Mouse (Mus musculus): Measurements from ENCODE around the gene Slc6a16. TPM values are rescaled to one million over a fixed set of nuclear protein-coding genes. Genes with fewer than 3 reads are reported as not detected.

Gene Slc6a16
- polyA plus RNA-seq, 1 experiment from 2014 or later: 0.46 TPM

DNA sequence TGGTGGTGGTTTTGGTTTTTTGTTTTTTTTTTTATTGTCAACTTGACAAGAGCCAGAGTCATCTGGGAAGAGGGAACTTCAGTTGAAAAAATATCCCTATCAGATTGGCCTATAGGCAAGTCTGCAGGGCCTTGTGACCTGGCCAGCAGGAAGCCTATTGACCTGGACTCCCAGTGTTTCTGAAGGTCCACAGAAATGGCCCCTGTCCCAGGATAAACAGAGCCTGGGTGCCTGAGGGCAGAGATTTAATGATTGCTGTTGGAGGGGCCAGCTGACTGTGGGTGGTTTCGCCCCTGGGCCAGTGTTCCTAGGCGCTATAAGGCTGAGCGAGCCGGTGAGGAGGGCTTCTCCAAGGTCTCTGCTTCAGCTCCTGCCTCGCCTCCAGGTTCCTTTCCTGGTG, 27.2 kb upstream of the Slc6a16 start:
- H3K4me1 ChIP-seq (ENCODE audit: insufficient read depth): peaks cover 33% of the 10 kb centered on the region
- 66% methylated on average over 5 of the region's 5 CpGs for WGBS (ENCODE audit: insufficient replicate concordance)
- H3K9ac ChIP-seq (replicated peaks): no peak overlapping the region
- peak; percentile 11; the same call in 1 of the 2 replicates for TF ChIP-seq EP300 (IDR thresholded peaks at IDR 0.05; ENCODE audit: low read depth)
- no peak for TF ChIP-seq CTCF (IDR thresholded peaks at IDR 0.05; ENCODE audit: low read depth)
- ATAC-seq: peak; percentile 77
- 0 out of 2 replicates have a peak, but pooled peaks cover 3% of the 10 kb centered on the region for H3K36me3 ChIP-seq (replicated peaks; ENCODE audit: insufficient read depth, low read length)
- no peaks in the 10 kb centered on the region for H3K9me3 ChIP-seq (ENCODE audit: low read length)
- no peak overlapping the region for H3K27ac ChIP-seq (ENCODE audit: low read depth)
- peaks cover 12% of the 10 kb centered on the region for H3K27me3 ChIP-seq (ENCODE audit: insufficient read depth, low read length)
- H3K4me3 ChIP-seq (ENCODE audit: low read depth, low read length): no peak overlapping the region
- peak; percentile 48 for DNase-seq
- H3K4me2 ChIP-seq (ENCODE audit: low read depth, low read length): no peak overlapping the region

DNA sequence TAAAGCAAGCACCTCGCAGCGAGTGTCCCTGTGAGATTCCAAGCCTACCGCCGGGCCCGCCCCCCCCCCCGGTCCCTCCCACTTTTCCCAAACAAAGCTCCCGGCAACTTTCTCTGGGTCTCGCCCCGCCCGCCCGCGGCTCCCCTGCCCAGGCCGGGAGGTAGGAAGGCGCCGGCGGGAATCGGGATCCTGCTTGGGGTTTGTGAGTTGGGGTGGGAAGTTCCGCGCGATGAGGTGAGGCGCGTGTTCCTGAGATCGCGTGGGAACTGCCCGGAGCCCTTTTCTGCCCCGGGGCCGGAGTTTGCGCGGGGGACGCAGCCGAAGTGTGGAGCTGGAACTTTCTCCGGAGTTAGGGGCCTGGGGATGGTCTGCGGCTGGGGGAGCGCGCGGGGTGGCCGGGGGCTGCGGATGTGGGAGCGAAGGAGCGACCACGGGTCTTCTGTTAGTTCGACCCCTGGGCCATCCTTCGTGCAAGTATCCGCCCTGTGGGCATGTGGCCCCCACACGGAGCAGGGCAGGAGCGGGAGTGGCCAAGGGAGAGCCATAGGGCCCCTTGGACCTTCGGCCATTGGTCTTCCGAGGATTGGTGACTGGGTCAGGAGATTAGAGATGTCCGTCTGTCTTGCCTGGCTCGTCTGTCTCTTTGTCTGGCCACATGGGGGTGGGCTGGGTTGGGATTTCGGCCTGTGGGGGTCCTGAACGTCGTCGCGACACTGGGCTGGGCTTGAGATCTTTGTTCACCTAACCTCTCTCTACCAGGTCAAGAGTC, 25.0 kb upstream of the Slc6a16 start, which contains the start of gene Tead2:
Gene Tead2, plus strand, starts transcription at position 81 of the 769 bp plus-strand sequence.
- DNase-seq (peak; percentile 68), ATAC-seq (peak; percentile 47)
- Histone ChIP-seq H3K36me3 (replicated peaks; ENCODE audit: insufficient read depth, low read length) (peaks cover 3% of the 10 kb centered on the region; the same call in 1 of the 2 replicates), H3K27ac (ENCODE audit: low read depth) (peak within 1 kb of the TSS; percentile 42; the same call in 1 of the 2 replicates), H3K9me3 (ENCODE audit: low read length) (no peaks in the 10 kb centered on the region), H3K9ac (replicated peaks) (peak within 1 kb of the TSS; percentile 66), H3K4me3 (ENCODE audit: low read depth, low read length) (peak within 1 kb of the TSS; percentile 52), H3K27me3 (ENCODE audit: insufficient read depth, low read length) (peaks cover 9% of the 10 kb centered on the region; the same call in 1 of the 2 replicates), H3K4me2 (ENCODE audit: low read depth, low read length) (peak within 1 kb of the TSS; percentile 79), H3K4me1 (ENCODE audit: insufficient read depth) (peaks cover 32% of the 10 kb centered on the region)
- 3% methylated on average over 54 of the region's 55 CpGs for WGBS (ENCODE audit: insufficient replicate concordance)
- no peak for TF ChIP-seq CTCF (IDR thresholded peaks at IDR 0.05; ENCODE audit: low read depth)
- no peak for TF ChIP-seq EP300 (IDR thresholded peaks at IDR 0.05; ENCODE audit: low read depth)

DNA sequence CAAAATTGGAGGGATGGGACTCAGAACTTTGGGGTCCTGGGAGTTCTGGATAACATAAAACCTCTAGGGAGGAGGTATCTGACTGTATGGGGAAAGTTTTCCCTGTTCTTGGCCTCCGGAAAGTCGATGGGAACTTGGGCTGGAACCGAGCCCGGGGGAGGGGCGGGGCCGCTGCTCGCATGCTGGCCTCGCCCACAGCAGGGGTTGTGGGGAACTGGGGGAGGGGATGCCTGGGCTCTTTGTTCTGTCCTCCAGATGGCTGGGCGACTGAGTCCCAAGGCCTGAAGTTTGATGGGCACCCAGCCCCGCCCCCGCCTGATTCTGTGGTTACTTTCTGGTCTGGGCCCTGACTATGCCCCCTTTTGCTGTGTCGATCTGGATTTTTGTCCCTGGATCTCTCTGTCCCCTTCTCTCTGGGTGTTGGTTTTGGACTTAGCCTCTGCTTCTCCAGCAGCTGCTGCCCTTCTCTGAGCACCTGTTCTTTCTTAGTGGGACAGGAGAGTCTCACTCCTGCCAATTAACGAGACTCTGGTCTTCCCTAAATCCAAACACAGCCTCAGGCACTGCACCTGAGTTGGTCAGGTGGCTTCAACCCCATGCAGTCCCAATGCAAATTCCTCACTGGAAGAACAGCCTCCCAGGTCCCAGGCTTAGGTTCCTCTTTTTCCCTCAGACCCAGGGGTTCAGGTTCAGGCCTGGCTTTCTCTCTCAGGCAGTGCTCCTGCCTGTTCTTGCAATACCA, 24.3 kb upstream of the Slc6a16 start:
- peak; percentile 50; the same call in 1 of the 2 replicates for ATAC-seq
- 4% methylated on average over 13 of the region's 13 CpGs for WGBS (ENCODE audit: insufficient replicate concordance)
- Histone ChIP-seq H3K36me3 (replicated peaks; ENCODE audit: insufficient read depth, low read length) (peaks cover 3% of the 10 kb centered on the region; the same call in 1 of the 2 replicates), H3K9me3 (ENCODE audit: low read length) (no peaks in the 10 kb centered on the region), H3K4me1 (ENCODE audit: insufficient read depth) (peaks cover 25% of the 10 kb centered on the region), H3K27me3 (ENCODE audit: insufficient read depth, low read length) (0 out of 2 replicates have a peak, but pooled peaks cover 6% of the 10 kb centered on the region), H3K4me2 (ENCODE audit: low read depth, low read length) (peak overlapping the region; percentile 79), H3K9ac (replicated peaks) (peak overlapping the region; percentile 66; the same call in 1 of the 2 replicates), H3K4me3 (ENCODE audit: low read depth, low read length) (peak overlapping the region; percentile 52), H3K27ac (ENCODE audit: low read depth) (0 out of 2 replicates have a peak overlapping the region, but pooled peaks have one; percentile 42)
- TF ChIP-seq EP300 (IDR thresholded peaks at IDR 0.05; ENCODE audit: low read depth) (no peak), CTCF (IDR thresholded peaks at IDR 0.05; ENCODE audit: low read depth) (no peak)
- DNase-seq: peak; percentile 80

DNA sequence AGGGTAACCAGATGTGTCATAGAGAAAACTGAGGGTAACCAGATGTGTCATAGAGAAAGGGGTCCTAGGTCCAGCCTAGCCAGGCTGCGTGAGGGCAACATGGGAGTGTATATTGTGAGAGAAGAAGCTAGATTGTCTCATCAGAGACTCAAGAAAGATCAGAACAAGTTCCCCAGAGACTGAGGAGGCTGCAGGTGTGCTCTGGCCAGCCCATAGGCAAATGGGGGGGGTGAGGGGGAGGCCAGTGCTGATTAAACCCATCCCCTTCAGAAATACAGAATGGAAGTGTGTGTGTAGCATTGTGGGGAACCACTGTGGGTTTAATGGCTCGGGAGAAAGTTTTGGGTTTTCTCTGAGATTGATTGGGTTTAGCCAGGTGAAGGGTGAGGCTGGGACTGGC, 19.2 kb upstream of the Slc6a16 start:
- no peak for TF ChIP-seq CTCF (IDR thresholded peaks at IDR 0.05; ENCODE audit: low read depth)
- no peak for TF ChIP-seq EP300 (IDR thresholded peaks at IDR 0.05; ENCODE audit: low read depth)
- WGBS (ENCODE audit: insufficient replicate concordance): 62% methylated on average over 2 of the region's 2 CpGs
- Histone ChIP-seq H3K9ac (replicated peaks) (no peak overlapping the region), H3K4me2 (ENCODE audit: low read depth, low read length) (no peak overlapping the region), H3K27me3 (ENCODE audit: insufficient read depth, low read length) (no peaks in the 10 kb centered on the region), H3K9me3 (ENCODE audit: low read length) (no peaks in the 10 kb centered on the region), H3K36me3 (replicated peaks; ENCODE audit: insufficient read depth, low read length) (peaks cover 6% of the 10 kb centered on the region), H3K27ac (ENCODE audit: low read depth) (no peak overlapping the region), H3K4me1 (ENCODE audit: insufficient read depth) (peaks cover 6% of the 10 kb centered on the region), H3K4me3 (ENCODE audit: low read depth, low read length) (no peak overlapping the region)
- ATAC-seq (no peak), DNase-seq (no peak)

DNA sequence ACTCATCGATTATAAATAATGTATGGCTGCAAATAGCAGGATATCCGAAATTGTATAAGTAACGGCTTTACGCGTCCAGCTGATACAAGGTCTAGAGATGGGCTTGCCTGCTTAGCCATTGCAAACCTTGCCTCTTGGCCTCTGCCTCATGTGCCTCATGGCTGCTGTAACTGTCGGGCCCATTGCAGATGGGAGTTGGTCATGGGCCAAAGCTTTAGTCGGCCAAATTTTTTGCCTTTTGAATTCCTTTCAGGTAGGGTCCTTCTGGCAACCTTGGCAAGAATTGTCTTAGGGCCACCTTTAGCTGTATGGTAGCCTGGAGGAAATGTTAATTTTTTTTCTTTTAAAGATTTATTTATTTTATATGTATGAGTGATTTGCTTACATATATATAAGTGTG, 16.1 kb upstream of the Slc6a16 start:
- Histone ChIP-seq H3K4me1 (ENCODE audit: insufficient read depth) (no peaks in the 10 kb centered on the region), H3K9me3 (ENCODE audit: low read length) (no peaks in the 10 kb centered on the region), H3K27me3 (ENCODE audit: insufficient read depth, low read length) (no peaks in the 10 kb centered on the region), H3K27ac (ENCODE audit: low read depth) (no peak overlapping the region), H3K9ac (replicated peaks) (no peak overlapping the region), H3K4me2 (ENCODE audit: low read depth, low read length) (no peak overlapping the region), H3K36me3 (replicated peaks; ENCODE audit: insufficient read depth, low read length) (peaks cover 2% of the 10 kb centered on the region), H3K4me3 (ENCODE audit: low read depth, low read length) (no peak overlapping the region)
- TF ChIP-seq CTCF (IDR thresholded peaks at IDR 0.05; ENCODE audit: low read depth) (no peak), EP300 (IDR thresholded peaks at IDR 0.05; ENCODE audit: low read depth) (no peak)
- ATAC-seq (no peak), DNase-seq (no peak)
- 82% methylated on average over 7 of the region's 7 CpGs for WGBS (ENCODE audit: insufficient replicate concordance)

DNA sequence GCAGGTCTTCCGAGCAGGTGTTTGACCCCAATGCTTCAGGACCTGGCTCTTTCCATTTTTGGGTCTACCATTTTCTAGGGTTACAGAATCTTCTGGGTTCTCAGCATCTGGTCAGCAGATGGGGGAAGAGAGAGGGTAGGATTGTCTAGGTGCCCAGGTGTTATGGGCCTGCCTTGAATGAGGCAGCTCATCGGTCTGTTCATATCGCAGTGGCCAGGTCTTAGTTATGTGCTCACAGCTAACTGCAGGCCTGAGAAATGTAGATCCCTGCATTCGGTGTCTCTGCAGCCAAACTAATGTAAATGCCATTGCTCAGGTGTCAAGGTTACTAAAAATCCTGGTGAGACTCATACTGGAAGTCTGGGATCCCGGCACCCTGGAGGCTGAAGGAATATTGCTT, 14.5 kb upstream of the Slc6a16 start:
- Histone ChIP-seq H3K4me2 (ENCODE audit: low read depth, low read length) (no peak overlapping the region), H3K36me3 (replicated peaks; ENCODE audit: insufficient read depth, low read length) (peaks cover 2% of the 10 kb centered on the region), H3K9me3 (ENCODE audit: low read length) (no peaks in the 10 kb centered on the region), H3K4me3 (ENCODE audit: low read depth, low read length) (no peak overlapping the region), H3K9ac (replicated peaks) (no peak overlapping the region), H3K27me3 (ENCODE audit: insufficient read depth, low read length) (no peaks in the 10 kb centered on the region), H3K4me1 (ENCODE audit: insufficient read depth) (no peaks in the 10 kb centered on the region), H3K27ac (ENCODE audit: low read depth) (no peak overlapping the region)
- no peak for TF ChIP-seq CTCF (IDR thresholded peaks at IDR 0.05; ENCODE audit: low read depth)
- TF ChIP-seq EP300 (IDR thresholded peaks at IDR 0.05; ENCODE audit: low read depth): no peak
- DNase-seq (no peak), ATAC-seq (no peak)
- WGBS (ENCODE audit: insufficient replicate concordance): 91% methylated on average over 5 of the region's 5 CpGs
